Mouse (Mus musculus) myocyte (in vitro differentiated cells): ENCODE data around the gene Kidins220.

Experiments used
- CEBPB ChIP-seq: IDR thresholded peaks from 2 replicates; pipeline ENCODE4 v1.6.1; 2011; ENCODE audit warnings: mild to moderate bottlenecking, moderate library complexity; ENCODE audit not compliant: poor library complexity, insufficient read depth, severe bottlenecking
- MYOD1 ChIP-seq, 3 experiments: IDR thresholded peaks; one replicate each; pipeline ENCODE4 v1.6.1; 2011; ENCODE audit warnings: control low read depth in 2 of 3, low read depth in 2 of 3, mild to moderate bottlenecking in 2 of 3, moderate library complexity in 1 of 3; ENCODE audit not compliant: insufficient read length in 2 of 3, control insufficient read depth in 1 of 3
- POLR2A ChIP-seq: IDR thresholded peaks from one replicate; pipeline ENCODE4 v1.6.1; 2011; ENCODE audit warnings: low read depth, mild to moderate bottlenecking, control low read depth, moderate library complexity; ENCODE audit not compliant: insufficient read length
- POLR2AphosphoS2 ChIP-seq: IDR thresholded peaks from one replicate; pipeline ENCODE4 v1.6.1; 2011; ENCODE audit warnings: low read depth, control low read depth; ENCODE audit not compliant: insufficient read length
- TCF12 ChIP-seq: IDR thresholded peaks from one replicate; pipeline ENCODE4 v1.6.1; 2011; ENCODE audit warnings: mild to moderate bottlenecking, control low read depth; ENCODE audit not compliant: poor library complexity, insufficient read depth, severe bottlenecking

- no peak for TF ChIP-seq POLR2A
- TF ChIP-seq MYOD1 (IDR thresholded peaks at IDR 0.05; ENCODE audit: control insufficient read depth in 1 of 3, insufficient read length in 2 of 3, low read depth in 2 of 3), result no peak
- no peak for TF ChIP-seq TCF12
- no peak for TF ChIP-seq POLR2AphosphoS2
- TF ChIP-seq CEBPB, result no peak
These were observed 74.5 kb downstream of the Kidins220 start for GRCm38 (mm10) chr12:25049253-25049652.
